Mouse (Mus musculus) stomach, postnatal 0 days (tissue): Measurements from ENCODE around the gene Fignl1.

Source experiments
- CTCF ChIP-seq: IDR thresholded peaks from 2 replicates; pipeline ENCODE4 v1.5.1; 2016; ENCODE audit warnings: antibody characterized with exemption, low read depth, mild to moderate bottlenecking, moderate library complexity
- EP300 ChIP-seq: optimal IDR thresholded peaks from 2 replicates; pipeline ENCODE3; 2016; ENCODE audit warnings: antibody characterized with exemption

- peak; percentile 81 for TF ChIP-seq CTCF
- peak; percentile 89 for TF ChIP-seq EP300
These were observed 35.7 kb upstream of the Fignl1 start for GRCm38 (mm10) chr11:11844367-11844971.
